Mouse (Mus musculus) thymus, adult 2 months (tissue): ENCODE measurements at regions not wholly inside any gene's neighbourhood (a gene's known extent, or its start where the extent isn't known, plus 50 kb on each side); places are given as distances from the start of the nearest gene placed in this dataset.
"Not testable (repeated sequence)": the region's sequence is repeated elsewhere in the genome, so short reads cannot be mapped to it uniquely, and the experiment has no call there.

Experiments used
- DNase-seq: peaks from one replicate; pipeline ENCODE4 v3.0.0; 2021
- H3K27ac ChIP-seq: fragments of 200-500 bp; 2 replicates; pipeline ENCODE4 v1.5.1; 2012; ENCODE audit warnings: low read length, control low read depth; ENCODE audit not compliant: control insufficient read depth, insufficient read depth
- H3K27me3 ChIP-seq: fragments of 200-500 bp; 2 replicates; pipeline ENCODE4 v1.6.1; 2012; ENCODE audit warnings: mild to moderate bottlenecking, low read length, moderate library complexity, mixed read lengths; ENCODE audit not compliant: control insufficient read depth, insufficient read depth
- H3K36me3 ChIP-seq: fragments of 200-500 bp; 2 replicates; pipeline ENCODE4 v1.6.1; 2012; ENCODE audit warnings: mild to moderate bottlenecking, low read length, moderate library complexity; ENCODE audit not compliant: control insufficient read depth, insufficient read depth
- H3K4me1 ChIP-seq: fragments of 200-500 bp; replicated peaks from 2 replicates; pipeline ENCODE4 v1.6.1; 2012; ENCODE audit warnings: low read length; ENCODE audit not compliant: control insufficient read depth, insufficient read depth
- H3K4me3 ChIP-seq: fragments of 200-500 bp; 2 replicates; pipeline ENCODE4 v1.5.1; 2012; ENCODE audit warnings: mild to moderate bottlenecking, low read length, control low read depth, moderate library complexity; ENCODE audit not compliant: control insufficient read depth, insufficient read depth
- CTCF ChIP-seq: fragments of 200-500 bp; IDR thresholded peaks from 2 replicates; pipeline ENCODE4 v1.5.1; 2012; ENCODE audit warnings: mild to moderate bottlenecking, control low read depth, low read length, moderate library complexity, borderline replicate concordance; ENCODE audit not compliant: control insufficient read depth, poor library complexity, insufficient read depth; ENCODE audit errors: extremely low read depth
- POLR2A ChIP-seq: fragments of 200-500 bp; IDR thresholded peaks from 2 replicates; pipeline ENCODE4 v1.6.1; 2012; ENCODE audit warnings: mild to moderate bottlenecking, low read length, control low read depth, moderate library complexity; ENCODE audit not compliant: control insufficient read depth, poor library complexity, insufficient read depth; ENCODE audit errors: extremely low read depth
- WGBS: fragments of 180-500 bp; shearing (Covaris S2); methylation state at CpG from one replicate; pipeline ENCODE4 v1.1.7; 2018; 5-methylcytosine and 5-hydroxymethylcytosine counted together

GRCm38 (mm10) chr17:79540038-79540437 lies 71.6 kb upstream of the Rmdn2 start:
- H3K36me3 ChIP-seq, result no peaks in the 10 kb centered on the region
- no peak for DNase-seq
- H3K27ac ChIP-seq, result no peak overlapping the region
- no peak overlapping the region for H3K4me3 ChIP-seq
- no peaks in the 10 kb centered on the region for H3K27me3 ChIP-seq
- no peak for TF ChIP-seq CTCF
- no peak for TF ChIP-seq POLR2A
- WGBS, result 95% methylated on average over 1 of the region's 1 CpGs
- H3K4me1 ChIP-seq, result no peaks in the 10 kb centered on the region

DNA sequence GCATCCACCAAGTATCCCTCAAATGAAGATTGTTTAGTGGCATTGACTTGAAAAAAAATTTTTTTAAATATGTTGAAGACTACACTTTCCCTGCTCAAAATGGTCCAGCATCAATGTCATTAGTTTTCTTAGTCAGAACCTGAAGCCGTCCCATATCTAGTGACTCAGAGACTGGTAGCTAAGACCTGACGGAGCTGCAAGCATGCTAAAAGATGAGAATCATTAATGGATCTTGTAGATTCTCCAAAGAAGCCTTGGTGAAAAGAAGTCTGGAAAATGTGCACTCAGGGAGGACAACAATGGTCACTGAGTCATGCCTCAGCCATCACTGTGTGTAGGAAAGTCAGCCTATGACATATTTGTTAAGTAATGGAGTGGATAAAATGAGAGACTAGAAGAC lies 71.2 kb upstream of the Rmdn2 start:
- TF ChIP-seq CTCF, result no peak
- no peak for TF ChIP-seq POLR2A
- no peak for DNase-seq
- Histone ChIP-seq H3K4me3 (no peak overlapping the region), H3K27ac (no peak overlapping the region), H3K27me3 (no peaks in the 10 kb centered on the region), H3K4me1 (no peaks in the 10 kb centered on the region), H3K36me3 (no peaks in the 10 kb centered on the region)
- WGBS, result 95% methylated on average over 2 of the region's 2 CpGs

- DNase-seq, result no peak
- Histone ChIP-seq H3K4me1 (no peaks in the 10 kb centered on the region), H3K36me3 (no peaks in the 10 kb centered on the region), H3K27ac (no peak overlapping the region), H3K27me3 (no peaks in the 10 kb centered on the region), H3K4me3 (no peak overlapping the region)
- 74% methylated on average over 7 of the region's 7 CpGs for WGBS
- TF ChIP-seq POLR2A, result no peak
- TF ChIP-seq CTCF, result no peak
Observed at GRCm38 (mm10) chr17:79543907-79544522, 67.6 kb upstream of the Rmdn2 start.

GRCm38 (mm10) chr17:79545878-79546277 lies 65.8 kb upstream of the Rmdn2 start:
- no peak overlapping the region for H3K27ac ChIP-seq
- H3K36me3 ChIP-seq, result no peaks in the 10 kb centered on the region
- no peak for DNase-seq
- H3K4me3 ChIP-seq, result no peak overlapping the region
- no peaks in the 10 kb centered on the region for H3K27me3 ChIP-seq
- WGBS, result 98% methylated on average over 2 of the region's 2 CpGs
- no peaks in the 10 kb centered on the region for H3K4me1 ChIP-seq
- TF ChIP-seq POLR2A, result no peak
- TF ChIP-seq CTCF, result no peak

- 96% methylated on average over 2 of the region's 2 CpGs for WGBS
- no peaks in the 10 kb centered on the region for H3K36me3 ChIP-seq
- no peaks in the 10 kb centered on the region for H3K27me3 ChIP-seq
- H3K4me1 ChIP-seq, result no peaks in the 10 kb centered on the region
- DNase-seq, result no peak
- TF ChIP-seq CTCF, result no peak
- no peak for TF ChIP-seq POLR2A
- H3K27ac ChIP-seq, result no peak overlapping the region
- H3K4me3 ChIP-seq, result no peak overlapping the region
Observed at GRCm38 (mm10) chr17:79547075-79547474, 64.6 kb upstream of the Rmdn2 start.

DNA sequence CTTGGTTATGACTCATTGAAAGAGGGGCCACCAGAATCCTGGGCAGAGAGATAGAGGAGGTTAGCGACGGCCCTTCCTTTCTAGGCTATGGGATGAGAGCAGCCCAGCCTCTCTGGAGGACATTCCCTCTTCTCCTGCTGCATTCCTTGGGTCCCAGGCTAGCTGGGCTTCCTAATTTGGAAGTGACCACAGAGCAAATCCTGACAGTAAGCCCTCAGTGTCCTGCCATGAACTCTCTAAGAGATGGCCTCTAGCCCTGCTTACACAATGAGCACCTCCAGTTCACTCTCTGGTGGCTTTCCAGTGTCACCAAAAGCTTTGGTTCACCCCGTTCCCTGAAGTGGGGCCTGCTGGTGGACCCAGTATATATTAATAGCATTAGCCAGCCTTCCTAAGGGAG lies 64.1 kb upstream of the Rmdn2 start:
- DNase-seq, result no peak
- Histone ChIP-seq H3K4me3 (no peak overlapping the region), H3K36me3 (no peaks in the 10 kb centered on the region), H3K4me1 (no peaks in the 10 kb centered on the region), H3K27me3 (no peaks in the 10 kb centered on the region), H3K27ac (no peak overlapping the region)
- WGBS, result 94% methylated on average over 3 of the region's 3 CpGs
- TF ChIP-seq POLR2A, result no peak
- TF ChIP-seq CTCF, result no peak

DNA sequence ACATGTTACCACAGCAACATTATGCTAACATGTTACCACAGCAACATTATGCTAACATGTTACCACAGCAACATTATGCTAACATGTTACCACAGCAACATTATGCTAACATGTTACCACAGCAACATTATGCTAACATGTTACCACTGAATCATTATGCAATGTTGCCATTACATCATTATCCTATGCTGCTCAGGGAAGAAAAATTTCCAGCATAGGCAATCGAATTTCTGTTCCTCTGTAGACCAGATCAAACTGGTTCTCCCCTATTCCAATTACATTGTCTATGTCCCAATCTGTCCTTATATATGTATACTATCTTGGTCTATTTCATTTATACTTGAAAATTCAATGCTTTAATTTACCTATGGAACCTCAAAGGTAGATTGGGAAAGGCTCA lies 61.3 kb upstream of the Rmdn2 start:
- not testable (repeated sequence) for H3K4me1 ChIP-seq, DNase-seq, H3K27me3 ChIP-seq, H3K36me3 ChIP-seq, H3K4me3 ChIP-seq, H3K27ac ChIP-seq
- WGBS, result 96% methylated on average over 1 of the region's 1 CpGs
